Mouse (Mus musculus) forebrain, embryonic 10.5 days (tissue): ENCODE measurements around the gene Icosl. TPM values are rescaled to one million over a fixed set of nuclear protein-coding genes. Genes with fewer than 3 reads are reported as not detected.

Source experiments
- DNase-seq: peaks from one replicate; pipeline ENCODE4 v3.0.0-alpha.2; 2017; ENCODE audit warnings: low spot score; ENCODE audit errors: extremely low spot score
- H3K27ac ChIP-seq: fragments of 300-500 bp; sonication (generic); 2 replicates; pipeline ENCODE4 v1.5.1; 2016; ENCODE audit warnings: mild to moderate bottlenecking
- H3K27me3 ChIP-seq: fragments of 300-500 bp; sonication (generic); 2 replicates; pipeline ENCODE4 v1.6.1; 2016; ENCODE audit warnings: mild to moderate bottlenecking; ENCODE audit not compliant: poor library complexity, severe bottlenecking
- H3K36me3 ChIP-seq: fragments of 300-500 bp; sonication (generic); replicated peaks from 2 replicates; pipeline ENCODE4 v1.6.1; 2016; ENCODE audit warnings: mild to moderate bottlenecking, moderate library complexity
- H3K4me1 ChIP-seq: fragments of 300-500 bp; sonication (generic); 2 replicates; pipeline ENCODE4 v1.6.1; 2016
- H3K4me3 ChIP-seq: fragments of 300-500 bp; sonication (generic); 2 replicates; pipeline ENCODE4 v1.5.1; 2016; ENCODE audit warnings: mild to moderate bottlenecking, moderate library complexity
- H3K9me3 ChIP-seq: fragments of 300-500 bp; sonication (generic); 2 replicates; pipeline ENCODE4 v1.6.1; 2016; ENCODE audit warnings: mild to moderate bottlenecking, moderate library complexity
- WGBS: fragments of 180-500 bp; shearing (Covaris S2); methylation state at CpG from one replicate; pipeline ENCODE4 v1.1.7; 2016; 5-methylcytosine and 5-hydroxymethylcytosine counted together
- polyA plus RNA-seq: library from polyadenylated mRNA; unstranded; fragments of >200 nt; fragmentation: Nextera tagmentation; extraction: Ambion mirVana; gene quantifications from 2 replicates; pipeline ENCODE4 v1.2.1, GENCODE M21; 2016

The Icosl gene
- polyA plus RNA-seq, 1 experiment from 2014 or later: 2.9 TPM

DNA sequence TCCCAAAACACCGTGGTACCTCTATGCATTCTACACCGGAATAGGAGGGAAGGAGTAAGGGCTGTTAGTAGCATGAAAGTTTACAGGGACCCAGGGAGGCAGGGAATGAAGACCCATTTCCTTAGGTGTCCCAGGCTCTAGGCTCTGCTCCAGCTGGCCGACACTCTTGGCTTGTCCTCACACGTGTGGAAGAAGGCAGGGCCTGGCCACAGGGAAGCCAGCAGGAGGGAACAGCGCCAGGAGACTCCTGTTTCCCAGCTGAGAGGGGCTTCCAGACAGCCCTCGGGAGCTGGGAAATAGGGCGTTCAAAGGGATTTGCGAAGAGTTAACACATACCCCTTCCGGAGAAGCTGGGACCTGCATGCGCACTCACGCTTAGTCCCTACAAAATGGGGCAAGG lies 60.3 kb downstream of the Icosl start:
- H3K4me1 ChIP-seq: peaks cover 8% of the 10 kb centered on the region
- H3K9me3 ChIP-seq: no peaks in the 10 kb centered on the region
- 60% methylated on average over 11 of the region's 11 CpGs for WGBS
- H3K36me3 ChIP-seq: no peaks in the 10 kb centered on the region
- H3K27me3 ChIP-seq: no peaks in the 10 kb centered on the region
- no peak for DNase-seq
- no peak overlapping the region for H3K27ac ChIP-seq
- no peak overlapping the region for H3K4me3 ChIP-seq

DNA sequence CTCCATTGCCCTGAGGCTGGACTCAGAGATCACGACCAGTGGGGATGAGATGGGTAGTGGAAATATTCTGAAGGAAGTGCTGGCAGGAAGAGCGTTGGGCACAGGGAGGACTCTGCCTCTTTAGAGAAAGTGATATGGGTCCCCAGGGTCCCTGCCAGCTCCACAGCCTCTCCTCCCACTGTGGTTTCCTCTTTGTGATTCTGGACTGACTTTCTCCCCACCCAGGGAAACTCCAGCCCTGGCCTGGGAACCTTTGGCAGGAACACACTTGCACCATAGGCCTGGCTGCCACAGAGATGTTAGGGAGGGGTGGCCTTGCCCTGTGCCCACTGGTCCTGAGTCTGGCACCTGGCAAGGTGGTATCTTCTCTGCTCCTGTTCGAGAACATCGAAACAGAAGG lies 60.9 kb downstream of the Icosl start:
- H3K27me3 ChIP-seq: no peaks in the 10 kb centered on the region
- no peaks in the 10 kb centered on the region for H3K36me3 ChIP-seq
- H3K9me3 ChIP-seq: no peaks in the 10 kb centered on the region
- no peak overlapping the region for H3K4me3 ChIP-seq
- 70% methylated on average over 4 of the region's 4 CpGs for WGBS
- DNase-seq: no peak
- H3K4me1 ChIP-seq: peaks cover 14% of the 10 kb centered on the region
- no peak overlapping the region for H3K27ac ChIP-seq

Other genes with a start within 250 kb of the Icosl start
- gene Krtap10-4, start 242.2 kb upstream of the Icosl start, polyA plus RNA-seq: not detected in 2 replicates
- gene Krtap10-10, start 233.4 kb upstream of the Icosl start, polyA plus RNA-seq: not detected in 2 replicates
- gene Gm36176, start 222.5 kb upstream of the Icosl start, polyA plus RNA-seq: not detected in 2 replicates
- not detected in 2 replicates for gene Gm10318, start 216.4 kb upstream of the Icosl start, polyA plus RNA-seq
- not detected in 2 replicates for gene Gm3285, start 207.3 kb upstream of the Icosl start, polyA plus RNA-seq
- 2.4 and 2.5 TPM in 2 replicates for gene Lrrc3, start 166.8 kb upstream of the Icosl start, polyA plus RNA-seq
- 0.53 and 0.57 TPM in 2 replicates for gene Trpm2, start 98.7 kb upstream of the Icosl start, polyA plus RNA-seq
- 33.9 and 37.4 TPM in 2 replicates for gene 1810043G02Rik, start 90.8 kb upstream of the Icosl start, polyA plus RNA-seq
- 262 and 282 TPM in 2 replicates for gene Pfkl, start 59.2 kb upstream of the Icosl start, polyA plus RNA-seq
- gene Dnmt3l, start 27.4 kb upstream of the Icosl start, polyA plus RNA-seq: not detected in 2 replicates
- gene Aire, start 25.7 kb upstream of the Icosl start, polyA plus RNA-seq: 0.28 and 0.33 TPM in 2 replicates
- 14.9 and 20.8 TPM in 2 replicates for gene D10Jhu81e, start 100.5 kb downstream of the Icosl start, polyA plus RNA-seq
- gene Pwp2, start 115.8 kb downstream of the Icosl start, polyA plus RNA-seq: 34.7 and 35.8 TPM in 2 replicates
- gene Trappc10, start 175.3 kb downstream of the Icosl start, polyA plus RNA-seq: 8.1 and 9.7 TPM in 2 replicates